Mouse (Mus musculus): ENCODE measurements around the gene Lrrc8d. TPM values are rescaled to one million over a fixed set of nuclear protein-coding genes. Genes with fewer than 3 reads are reported as not detected.
"Not testable (repeated sequence)": the region's sequence is repeated elsewhere in the genome, so short reads cannot be mapped to it uniquely, and the experiment has no call there.

The Lrrc8d gene
- polyA plus RNA-seq, 1 experiment from 2014 or later: 24.7 TPM

DNA sequence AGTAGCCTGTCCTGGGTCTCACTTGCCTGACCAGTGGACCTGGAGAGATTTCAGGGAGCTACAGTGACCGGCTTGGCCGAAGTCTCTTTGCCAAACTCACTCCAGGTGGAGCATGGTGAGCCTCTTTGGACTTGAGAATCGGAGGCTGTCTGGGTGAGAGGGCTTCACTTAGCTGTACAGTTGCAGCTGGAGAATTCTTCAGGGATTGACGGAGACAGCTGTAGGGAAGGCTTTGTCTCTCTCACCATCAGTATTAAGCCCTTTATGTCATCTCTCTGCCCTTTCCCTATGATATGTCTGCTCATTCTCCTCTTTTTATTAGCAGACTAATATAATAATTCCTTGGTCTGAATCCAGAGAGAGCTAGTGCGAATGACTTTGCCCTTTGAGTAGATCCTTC lies 157.7 kb downstream of the Lrrc8d start:
- Histone ChIP-seq H3K4me2 (replicated peaks; ENCODE audit: low read depth, low read length) (no peak overlapping the region), H3K36me3 (ENCODE audit: control insufficient read depth, insufficient read depth, low read length) (no peaks in the 10 kb centered on the region), H3K27me3 (ENCODE audit: control insufficient read depth, insufficient read depth, low read length) (no peaks in the 10 kb centered on the region), H3K9me3 (ENCODE audit: control insufficient read depth, low read length) (no peaks in the 10 kb centered on the region), H3K4me3 (ENCODE audit: low read depth, low read length) (no peak overlapping the region), H3K4me1 (replicated peaks; ENCODE audit: control insufficient read depth, insufficient read depth, low read length) (no peaks in the 10 kb centered on the region), H3K9ac (ENCODE audit: low read depth, low read length) (no peak overlapping the region), H3K27ac (ENCODE audit: low read depth, low read length) (no peak overlapping the region)
- WGBS: 91% methylated on average over 5 of the region's 5 CpGs
- DNase-seq (ENCODE audit: low spot score) (no peak), ATAC-seq (ENCODE audit: low FRiP score) (no peak)

DNA sequence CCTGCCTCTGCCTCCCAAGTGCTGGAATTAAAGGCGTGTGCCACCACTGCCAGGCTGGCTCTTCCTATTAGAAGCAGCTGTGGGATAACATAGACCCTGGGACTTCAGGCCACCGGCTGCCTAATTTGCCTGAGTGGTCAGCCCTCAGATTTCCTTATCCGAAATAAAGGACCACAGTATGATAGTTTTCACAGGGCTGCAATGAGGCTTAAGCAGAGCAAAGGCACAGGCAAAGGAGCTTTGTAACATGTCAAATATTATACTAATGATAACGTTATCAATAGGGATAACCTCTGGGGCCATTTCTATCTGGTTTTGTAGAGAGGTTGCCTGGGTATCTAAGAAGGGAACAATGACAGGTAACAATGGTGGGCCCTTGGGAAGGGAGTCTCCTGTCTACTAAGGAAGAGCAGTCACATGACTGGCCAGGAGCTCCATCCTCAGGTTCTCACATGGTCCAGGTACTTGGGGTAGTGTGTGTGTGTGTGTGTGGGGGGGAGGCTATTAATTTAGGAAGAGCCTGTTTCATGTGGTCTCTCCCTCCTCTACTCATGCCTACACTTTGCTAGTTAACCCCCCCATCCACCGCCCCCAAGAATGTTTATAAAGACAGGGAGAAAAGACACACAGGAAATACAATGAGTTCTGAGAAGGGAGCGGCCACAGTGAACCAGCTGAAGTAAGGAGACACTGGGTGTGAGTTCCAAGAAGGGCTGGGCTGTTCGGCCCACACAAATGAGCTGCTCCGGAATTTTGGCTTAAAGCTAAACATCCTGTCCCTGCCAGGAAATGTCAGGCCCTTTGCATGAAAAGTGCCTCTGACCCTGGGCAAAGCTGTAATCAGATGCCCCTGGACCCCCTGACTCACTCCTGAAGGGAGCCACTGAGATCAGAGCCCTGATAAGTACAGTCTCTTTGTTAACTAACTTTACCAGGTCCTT lies 159.3 kb downstream of the Lrrc8d start:
- ATAC-seq (ENCODE audit: low FRiP score) (no peak), DNase-seq (ENCODE audit: low spot score) (no peak)
- H3K36me3 ChIP-seq (ENCODE audit: control insufficient read depth, insufficient read depth, low read length): no peaks in the 10 kb centered on the region
- H3K27ac ChIP-seq (ENCODE audit: low read depth, low read length): no peak overlapping the region
- no peak overlapping the region for H3K4me3 ChIP-seq (ENCODE audit: low read depth, low read length)
- H3K4me2 ChIP-seq (replicated peaks; ENCODE audit: low read depth, low read length): no peak overlapping the region
- no peaks in the 10 kb centered on the region for H3K4me1 ChIP-seq (replicated peaks; ENCODE audit: control insufficient read depth, insufficient read depth, low read length)
- no peak overlapping the region for H3K9ac ChIP-seq (ENCODE audit: low read depth, low read length)
- H3K9me3 ChIP-seq (ENCODE audit: control insufficient read depth, low read length): no peaks in the 10 kb centered on the region
- WGBS: 80% methylated on average over 8 of the region's 8 CpGs
- H3K27me3 ChIP-seq (ENCODE audit: control insufficient read depth, insufficient read depth, low read length): no peaks in the 10 kb centered on the region

DNA sequence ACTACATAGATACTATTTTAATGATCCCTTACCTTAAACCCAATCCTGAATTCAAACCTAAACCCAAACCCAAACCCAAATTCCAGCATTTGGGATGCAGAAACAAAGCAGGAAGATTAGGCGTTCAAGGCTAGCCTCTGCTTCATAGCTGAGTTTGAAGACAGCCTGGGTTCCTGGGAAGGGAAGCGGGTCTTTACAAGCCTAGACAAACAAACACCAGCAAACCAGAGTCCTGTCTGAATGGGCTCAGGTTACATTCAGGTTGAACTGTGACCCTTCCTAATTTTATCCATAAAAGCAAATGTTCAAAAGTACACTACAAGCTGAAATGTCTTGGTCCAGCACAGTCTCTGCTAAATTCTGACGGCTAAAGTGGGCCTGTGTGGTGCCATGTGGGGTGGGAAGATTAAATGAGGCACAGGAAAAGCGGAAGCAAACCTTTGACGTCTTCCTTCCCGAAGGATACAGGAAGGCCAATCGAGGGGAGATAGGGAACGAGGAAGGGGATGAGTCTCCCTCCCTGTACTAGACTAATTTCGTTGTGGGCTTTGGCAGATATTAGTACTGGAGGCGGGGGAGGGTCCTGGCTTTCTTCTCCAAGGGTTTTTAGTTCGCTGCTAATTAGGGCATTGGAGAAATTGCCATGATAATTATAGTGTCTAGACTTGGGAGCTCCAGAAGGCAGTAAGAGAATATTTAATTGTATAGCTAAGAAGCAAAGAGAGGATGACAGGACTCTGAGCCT lies 160.1 kb downstream of the Lrrc8d start:
- Histone ChIP-seq H3K27ac (ENCODE audit: low read depth, low read length) (no peak overlapping the region), H3K4me3 (ENCODE audit: low read depth, low read length) (no peak overlapping the region), H3K4me2 (replicated peaks; ENCODE audit: low read depth, low read length) (no peak overlapping the region), H3K27me3 (ENCODE audit: control insufficient read depth, insufficient read depth, low read length) (no peaks in the 10 kb centered on the region), H3K36me3 (ENCODE audit: control insufficient read depth, insufficient read depth, low read length) (no peaks in the 10 kb centered on the region), H3K9me3 (ENCODE audit: control insufficient read depth, low read length) (no peaks in the 10 kb centered on the region), H3K4me1 (replicated peaks; ENCODE audit: control insufficient read depth, insufficient read depth, low read length) (no peaks in the 10 kb centered on the region), H3K9ac (ENCODE audit: low read depth, low read length) (no peak overlapping the region)
- WGBS: 66% methylated on average over 11 of the region's 11 CpGs
- DNase-seq (ENCODE audit: low spot score) (no peak), ATAC-seq (ENCODE audit: low FRiP score) (no peak)

DNA sequence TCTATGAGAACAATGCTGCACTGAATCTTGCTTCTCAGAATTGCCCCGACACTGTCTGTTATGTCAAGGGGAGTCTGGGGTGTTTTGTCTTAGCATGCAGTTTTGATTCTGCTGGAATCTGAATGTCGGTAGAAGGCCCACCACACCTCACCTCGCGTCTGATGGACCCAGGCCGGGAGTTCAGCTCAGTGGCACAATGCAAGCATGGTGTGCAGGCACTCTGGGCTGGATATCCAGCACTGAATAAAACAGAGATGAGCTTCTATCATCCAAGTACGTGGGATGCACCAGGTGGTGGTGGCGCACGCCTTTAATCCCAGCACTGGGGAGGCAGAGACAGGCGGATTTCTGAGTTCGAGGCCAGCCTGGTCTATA lies 160.7 kb downstream of the Lrrc8d start:
- H3K36me3 ChIP-seq (ENCODE audit: control insufficient read depth, insufficient read depth, low read length): no peaks in the 10 kb centered on the region
- no peak overlapping the region for H3K27ac ChIP-seq (ENCODE audit: low read depth, low read length)
- H3K27me3 ChIP-seq (ENCODE audit: control insufficient read depth, insufficient read depth, low read length): no peaks in the 10 kb centered on the region
- no peaks in the 10 kb centered on the region for H3K4me1 ChIP-seq (replicated peaks; ENCODE audit: control insufficient read depth, insufficient read depth, low read length)
- no peak overlapping the region for H3K4me3 ChIP-seq (ENCODE audit: low read depth, low read length)
- no peak overlapping the region for H3K4me2 ChIP-seq (replicated peaks; ENCODE audit: low read depth, low read length)
- no peaks in the 10 kb centered on the region for H3K9me3 ChIP-seq (ENCODE audit: control insufficient read depth, low read length)
- no peak for ATAC-seq (ENCODE audit: low FRiP score)
- no peak overlapping the region for H3K9ac ChIP-seq (ENCODE audit: low read depth, low read length)
- WGBS: 90% methylated on average over 10 of the region's 10 CpGs
- no peak for DNase-seq (ENCODE audit: low spot score)

DNA sequence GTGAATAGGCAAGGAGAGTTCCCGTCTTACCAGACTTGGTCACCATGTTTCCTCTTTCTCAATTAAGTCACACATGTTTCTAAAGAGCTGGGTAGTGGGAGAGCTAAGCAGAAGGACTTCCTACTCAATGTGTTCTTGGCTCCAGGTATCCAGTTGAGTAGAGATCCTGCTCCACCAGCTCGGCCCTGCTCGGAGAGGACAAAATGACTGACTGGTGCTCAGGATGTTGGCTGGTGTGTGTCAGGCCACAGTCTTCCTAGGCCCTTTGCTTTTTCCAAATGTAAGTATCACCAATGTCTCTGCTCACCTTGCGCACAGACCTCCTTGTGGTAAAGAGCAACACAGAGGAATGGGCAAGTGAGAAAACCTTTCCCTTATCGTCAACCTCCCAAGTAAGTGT lies 161.8 kb downstream of the Lrrc8d start:
- no peak overlapping the region for H3K4me3 ChIP-seq (ENCODE audit: low read depth, low read length)
- ATAC-seq (ENCODE audit: low FRiP score) (no peak), DNase-seq (ENCODE audit: low spot score) (no peak)
- no peak overlapping the region for H3K9ac ChIP-seq (ENCODE audit: low read depth, low read length)
- H3K4me2 ChIP-seq (replicated peaks; ENCODE audit: low read depth, low read length): no peak overlapping the region
- H3K36me3 ChIP-seq (ENCODE audit: control insufficient read depth, insufficient read depth, low read length): no peaks in the 10 kb centered on the region
- 95% methylated on average over 5 of the region's 5 CpGs for WGBS
- H3K27me3 ChIP-seq (ENCODE audit: control insufficient read depth, insufficient read depth, low read length): no peaks in the 10 kb centered on the region
- no peak overlapping the region for H3K27ac ChIP-seq (ENCODE audit: low read depth, low read length)
- H3K9me3 ChIP-seq (ENCODE audit: control insufficient read depth, low read length): no peaks in the 10 kb centered on the region
- no peaks in the 10 kb centered on the region for H3K4me1 ChIP-seq (replicated peaks; ENCODE audit: control insufficient read depth, insufficient read depth, low read length)

DNA sequence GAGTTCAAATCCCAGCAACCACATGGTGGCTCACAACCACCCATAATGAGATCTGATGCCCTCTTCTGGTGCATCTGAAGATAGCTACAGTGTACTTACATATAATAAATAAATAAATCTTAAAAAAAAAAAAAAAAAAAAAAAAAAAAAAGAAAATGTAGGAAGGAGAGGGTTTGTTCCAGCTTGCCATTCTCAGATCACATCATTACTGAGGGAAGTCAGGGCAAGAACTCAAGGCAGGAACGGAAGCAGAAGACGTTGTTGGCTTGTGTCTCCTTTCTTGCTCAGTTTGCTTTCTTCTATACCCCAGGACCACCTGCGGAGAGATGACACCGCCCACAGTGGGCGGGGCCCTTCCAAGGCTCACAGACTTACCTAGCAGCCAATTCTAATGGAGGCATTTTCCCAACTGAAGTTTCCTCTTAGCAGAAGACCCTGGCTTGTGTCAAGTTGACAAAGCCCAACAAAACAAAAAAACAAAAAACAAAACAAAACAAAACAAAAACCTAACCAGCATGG lies 165.4 kb downstream of the Lrrc8d start:
- not testable (repeated sequence) for DNase-seq (ENCODE audit: low spot score); ATAC-seq (ENCODE audit: low FRiP score); H3K4me2 ChIP-seq (replicated peaks; ENCODE audit: low read depth, low read length); H3K4me1 ChIP-seq (replicated peaks; ENCODE audit: control insufficient read depth, insufficient read depth, low read length); H3K4me3 ChIP-seq (ENCODE audit: low read depth, low read length); H3K9ac ChIP-seq (ENCODE audit: low read depth, low read length); H3K9me3 ChIP-seq (ENCODE audit: control insufficient read depth, low read length); H3K36me3 ChIP-seq (ENCODE audit: control insufficient read depth, insufficient read depth, low read length); H3K27me3 ChIP-seq (ENCODE audit: control insufficient read depth, insufficient read depth, low read length); H3K27ac ChIP-seq (ENCODE audit: low read depth, low read length)
- WGBS: 50% methylated on average over 5 of the region's 5 CpGs

DNA sequence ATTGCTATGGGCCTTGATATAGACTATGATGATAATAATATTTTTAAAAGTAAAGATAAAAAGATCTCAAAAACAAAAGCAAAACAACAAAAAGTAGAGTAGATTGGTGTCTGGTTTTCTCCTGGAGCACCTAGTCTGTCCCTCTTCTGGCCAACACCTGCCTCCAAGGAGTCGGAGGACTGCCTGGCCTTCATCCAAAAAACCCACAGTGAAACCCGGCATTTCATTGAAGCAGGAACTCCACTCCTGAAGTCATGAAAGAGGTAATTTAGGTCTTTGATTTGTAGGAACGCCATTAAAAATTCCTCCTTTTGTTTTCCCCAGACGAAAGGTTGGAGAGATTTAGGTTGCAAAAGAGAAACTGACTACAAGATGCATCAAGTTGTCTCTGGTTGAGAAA lies 167.7 kb downstream of the Lrrc8d start:
- DNase-seq (ENCODE audit: low spot score): no peak
- H3K4me2 ChIP-seq (replicated peaks; ENCODE audit: low read depth, low read length): no peak overlapping the region

DNA sequence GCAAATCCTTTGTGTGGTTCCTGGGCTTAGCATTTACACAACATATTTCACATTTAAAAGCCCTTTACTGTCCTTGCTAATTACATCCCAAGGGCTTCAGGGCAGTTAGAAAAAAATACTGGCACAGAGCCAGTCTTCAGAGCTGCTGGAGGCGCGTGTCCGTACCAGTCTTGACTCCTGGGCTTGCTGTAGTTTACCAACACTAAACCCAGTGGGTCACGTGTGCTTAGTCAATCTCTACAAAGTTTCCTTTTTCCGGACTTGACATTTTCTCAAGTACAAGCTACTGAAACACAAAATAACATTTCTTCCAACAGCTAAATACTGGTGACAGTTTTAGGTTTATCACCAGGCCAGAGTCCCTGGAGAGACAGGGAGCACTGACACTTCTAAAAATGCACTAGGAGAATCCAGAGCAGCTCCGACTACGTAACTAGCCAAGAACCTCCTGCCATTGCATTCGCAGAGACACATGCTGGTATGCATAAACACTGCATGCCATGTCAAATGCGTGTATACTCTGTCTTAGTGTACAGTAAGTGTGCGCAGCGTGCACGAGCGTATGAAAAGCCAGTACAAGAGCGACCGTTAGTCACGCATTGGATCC lies 168.2 kb downstream of the Lrrc8d start:
- ATAC-seq (ENCODE audit: low FRiP score): peak; percentile 60
- no peak overlapping the region for H3K9ac ChIP-seq (ENCODE audit: low read depth, low read length)
- 88% methylated on average over 16 of the region's 16 CpGs for WGBS
- H3K27ac ChIP-seq (ENCODE audit: low read depth, low read length): no peak overlapping the region
- no peaks in the 10 kb centered on the region for H3K4me1 ChIP-seq (replicated peaks; ENCODE audit: control insufficient read depth, insufficient read depth, low read length)
- no peak for DNase-seq (ENCODE audit: low spot score)
- H3K27me3 ChIP-seq (ENCODE audit: control insufficient read depth, insufficient read depth, low read length): no peaks in the 10 kb centered on the region
- H3K4me2 ChIP-seq (replicated peaks; ENCODE audit: low read depth, low read length): no peak overlapping the region
- H3K36me3 ChIP-seq (ENCODE audit: control insufficient read depth, insufficient read depth, low read length): no peaks in the 10 kb centered on the region
- no peak overlapping the region for H3K4me3 ChIP-seq (ENCODE audit: low read depth, low read length)
- no peaks in the 10 kb centered on the region for H3K9me3 ChIP-seq (ENCODE audit: control insufficient read depth, low read length)

More for the DNA sequence above, 167.7 kb downstream of the Lrrc8d start:
- H3K27ac ChIP-seq (ENCODE audit: low read depth, low read length): no peak overlapping the region
- no peaks in the 10 kb centered on the region for H3K4me1 ChIP-seq (replicated peaks; ENCODE audit: control insufficient read depth, insufficient read depth, low read length)
- WGBS: 71% methylated on average over 4 of the region's 4 CpGs
- no peaks in the 10 kb centered on the region for H3K9me3 ChIP-seq (ENCODE audit: control insufficient read depth, low read length)
- H3K4me3 ChIP-seq (ENCODE audit: low read depth, low read length): no peak overlapping the region
- no peak for ATAC-seq (ENCODE audit: low FRiP score)
- no peak overlapping the region for H3K9ac ChIP-seq (ENCODE audit: low read depth, low read length)
- no peaks in the 10 kb centered on the region for H3K27me3 ChIP-seq (ENCODE audit: control insufficient read depth, insufficient read depth, low read length)
- H3K36me3 ChIP-seq (ENCODE audit: control insufficient read depth, insufficient read depth, low read length): no peaks in the 10 kb centered on the region

Measured in hindbrain, embryonic 11.5 days (tissue).